In genomic region chr3:9402836-9403235, GRCm38 (mm10) we compare ENCODE assay signal across 8 mouse cellular contexts.
DNase-seq lines count a peak whose midpoint lies in the region; ATAC-seq and TF ChIP-seq lines count a peak whose summit lies in the region.

No protein-coding gene starts in this region.

- H3K4me2 ChIP-seq in liver, embryonic 13.5 days: peak overlapping the region; percentile 23
- H3K4me2 ChIP-seq in intestine, postnatal 0 days (replicated peaks; ENCODE audit: low read depth): no peak overlapping the region

- peaks cover 11% of the 10 kb centered on the region for H3K36me3 ChIP-seq in G1E (replicated peaks)
- H3K36me3 ChIP-seq in liver, embryonic 13.5 days: no peaks in the 10 kb centered on the region
- H3K36me3 ChIP-seq in intestine, postnatal 0 days (ENCODE audit: control insufficient read depth, insufficient read depth): no peaks in the 10 kb centered on the region

- peaks cover 5% of the 10 kb centered on the region; the same call in 1 of the 2 replicates for H3K27me3 ChIP-seq in G1E (ENCODE audit: insufficient read depth, low read length)
- H3K27me3 ChIP-seq in liver, embryonic 13.5 days: no peaks in the 10 kb centered on the region
- no peaks in the 10 kb centered on the region for H3K27me3 ChIP-seq in intestine, postnatal 0 days (replicated peaks; ENCODE audit: control insufficient read depth, insufficient read depth, low read length)

- no peak for TF ChIP-seq CTCF in G1E (IDR thresholded peaks at IDR 0.05; ENCODE audit: low read depth, low read length)
- no peak for TF ChIP-seq CTCF in intestine, postnatal 0 days (IDR thresholded peaks at IDR 0.05; ENCODE audit: low read depth)

- intact Hi-C loops in heart, postnatal 14 days (cut with DNase I): loop anchor here (5.0 kb wide), 3 partner anchors 146 to 544 kb away; no protein-coding TSS in a partner anchor
- intact Hi-C loops in gastrocnemius, postnatal 36 days (cut with DNase I): loop anchor here (2.0 to 10.0 kb wide), 3 partner anchors 192 to 544 kb away; no protein-coding TSS in a partner anchor

- H3K4me1 ChIP-seq in G1E (ENCODE audit: insufficient read depth, low read depth, low read length): peaks cover 24% of the 10 kb centered on the region
- peaks cover 57% of the 10 kb centered on the region for H3K4me1 ChIP-seq in liver, embryonic 13.5 days (replicated peaks)
- H3K4me1 ChIP-seq in intestine, postnatal 0 days (replicated peaks; ENCODE audit: control insufficient read depth, insufficient read depth, low read length): no peaks in the 10 kb centered on the region

- H3K4me3 ChIP-seq in G1E (ENCODE audit: low read depth, low read length): no peak overlapping the region; the same call in 1 of the 2 replicates
- no peak overlapping the region; the same call in 1 of the 2 replicates for H3K4me3 ChIP-seq in liver, embryonic 13.5 days (replicated peaks)
- H3K4me3 ChIP-seq in intestine, postnatal 0 days (ENCODE audit: low read depth, low read length): no peak overlapping the region

- H3K27ac ChIP-seq in liver, embryonic 13.5 days: peak overlapping the region; percentile 74
- H3K27ac ChIP-seq in intestine, postnatal 0 days (ENCODE audit: low read depth, low read length): no peak overlapping the region

- 10% methylated on average over 5 of the region's 5 CpGs for WGBS in liver, embryonic 13.5 days (ENCODE audit: insufficient replicate concordance)
- WGBS in intestine, postnatal 0 days: 48% methylated on average over 5 of the region's 5 CpGs

- H3K9me3 ChIP-seq in G1E (replicated peaks): no peaks in the 10 kb centered on the region
- no peaks in the 10 kb centered on the region for H3K9me3 ChIP-seq in liver, embryonic 13.5 days (replicated peaks)
- H3K9me3 ChIP-seq in intestine, postnatal 0 days (ENCODE audit: control insufficient read depth): no peaks in the 10 kb centered on the region

- ATAC-seq in G1E (ENCODE audit: extremely low read depth, insufficient number of reproducible peaks, low FRiP score, poor library complexity, severe bottlenecking): peak; percentile 54
- ATAC-seq in liver, embryonic 13.5 days (ENCODE audit: low read depth): no peak
- 0 out of 2 replicates have a peak, but pooled peaks have one; percentile 11 for ATAC-seq in neutrophil, adult 5-6 weeks (ENCODE audit: extremely low read depth, insufficient number of reproducible peaks, low FRiP score, poor library complexity, severe bottlenecking)
- ATAC-seq in intestine, postnatal 0 days: no peak

- H3K9ac ChIP-seq in liver, embryonic 13.5 days: no peak overlapping the region
- no peak overlapping the region for H3K9ac ChIP-seq in intestine, postnatal 0 days (ENCODE audit: low read depth, low read length)

- peak; percentile 97 for DNase-seq in heart, adult 11 months
- no peak for DNase-seq in heart, postnatal 14 days
- DNase-seq in G1E (ENCODE audit: low spot score): no peak
- peak; percentile 28 to 41 for DNase-seq in heart, adult 9 months (ENCODE audit: low spot score in 2 of 2)
- no peak for DNase-seq in liver, embryonic 13.5 days
- no peak for DNase-seq in gastrocnemius, postnatal 36 days

Comparison
In these comparisons a context has a peak if more than half of its experiments do, and no peak if none do; other contexts are left out.
1. DNase-seq: peak in heart, adult 11 months (single experiment) and heart, adult 9 months (2 of 2); none in heart, postnatal 14 days (0 of 2), G1E (single experiment), liver, embryonic 13.5 days (single experiment) and gastrocnemius, postnatal 36 days (0 of 2).
2. ATAC-seq: peak in G1E (single experiment) and neutrophil, adult 5-6 weeks (single experiment); none in liver, embryonic 13.5 days (single experiment) and intestine, postnatal 0 days (single experiment).